Mouse (Mus musculus) midbrain, embryonic 12.5 days (tissue): ENCODE results near the gene Nyx. TPM values are rescaled to one million over a fixed set of nuclear protein-coding genes. Genes with fewer than 3 reads are reported as not detected.

ENCODE experiments used
- ATAC-seq: fragments of 200-750 bp; cut with Nextera tagmentation; 2 replicates; pipeline ENCODE4 v1.8.0; 2017; ENCODE audit warnings: low read depth, moderate TSS enrichment, moderate library complexity; ENCODE audit not compliant: low FRiP score
- H3K27ac ChIP-seq: fragments of 300-500 bp; sonication (generic); replicated peaks from 2 replicates; pipeline ENCODE4 v1.5.1; 2016; ENCODE audit warnings: mild to moderate bottlenecking
- H3K27me3 ChIP-seq: fragments of 300-500 bp; sonication (generic); 2 replicates; pipeline ENCODE4 v1.6.1; 2016; ENCODE audit warnings: mild to moderate bottlenecking
- H3K36me3 ChIP-seq: fragments of 300-500 bp; sonication (generic); 2 replicates; pipeline ENCODE4 v1.6.1; 2016
- H3K4me1 ChIP-seq: fragments of 300-500 bp; sonication (generic); 2 replicates; pipeline ENCODE4 v1.6.1; 2016
- H3K4me2 ChIP-seq: fragments of 300-500 bp; sonication (generic); replicated peaks from 2 replicates; pipeline ENCODE4 v1.6.1; 2016; ENCODE audit warnings: mild to moderate bottlenecking, moderate library complexity
- H3K4me3 ChIP-seq: fragments of 300-500 bp; sonication (generic); 2 replicates; pipeline ENCODE4 v1.5.1; 2016; ENCODE audit warnings: mild to moderate bottlenecking
- H3K9ac ChIP-seq: fragments of 300-500 bp; sonication (generic); replicated peaks from 2 replicates; pipeline ENCODE4 v1.6.1; 2016; ENCODE audit warnings: mild to moderate bottlenecking, moderate library complexity
- H3K9me3 ChIP-seq: fragments of 300-500 bp; sonication (generic); 2 replicates; pipeline ENCODE4 v1.6.1; 2016; ENCODE audit warnings: mild to moderate bottlenecking
- WGBS: fragments of 180-500 bp; shearing (Covaris S2); methylation state at CpG from one replicate; pipeline ENCODE4 v1.1.7; 2016; 5-methylcytosine and 5-hydroxymethylcytosine counted together
- polyA plus RNA-seq: library from polyadenylated mRNA; unstranded; fragments of >200 nt; fragmentation: Nextera tagmentation; extraction: Ambion mirVana; gene quantifications from 2 replicates; pipeline ENCODE4 v1.2.1, GENCODE M21; 2016

Nyx gene
- polyA plus RNA-seq, 1 experiment from 2014 or later = 0.10 TPM

- WGBS = 71% methylated on average over 3 of the region's 3 CpGs
- H3K9me3 ChIP-seq = no peaks in the 10 kb centered on the region
- H3K36me3 ChIP-seq = no peaks in the 10 kb centered on the region
- H3K4me3 ChIP-seq = no peak overlapping the region
- peaks cover 24% of the 10 kb centered on the region; the same call in 1 of the 2 replicates for H3K27me3 ChIP-seq
- no peak for ATAC-seq
- H3K4me2 ChIP-seq = no peak overlapping the region
- no peak overlapping the region for H3K27ac ChIP-seq
- H3K4me1 ChIP-seq = no peaks in the 10 kb centered on the region
- no peak overlapping the region for H3K9ac ChIP-seq
These were observed 6.0 kb downstream of the Nyx start for GRCm38 (mm10) chrX:13471925-13472324.

GRCm38 (mm10) chrX:13472751-13473225 is 6.9 kb downstream of the Nyx start:
- H3K36me3 ChIP-seq = no peaks in the 10 kb centered on the region
- H3K27ac ChIP-seq = no peak overlapping the region
- no peaks in the 10 kb centered on the region for H3K4me1 ChIP-seq
- H3K4me3 ChIP-seq = no peak overlapping the region
- no peaks in the 10 kb centered on the region for H3K9me3 ChIP-seq
- no peak overlapping the region for H3K9ac ChIP-seq
- no peak for ATAC-seq
- 82% methylated on average over 4 of the region's 4 CpGs for WGBS
- peaks cover 16% of the 10 kb centered on the region; the same call in 1 of the 2 replicates for H3K27me3 ChIP-seq
- no peak overlapping the region for H3K4me2 ChIP-seq

GRCm38 (mm10) chrX:13475382-13475781 is 9.5 kb downstream of the Nyx start:
- H3K36me3 ChIP-seq = no peaks in the 10 kb centered on the region
- no peak overlapping the region for H3K27ac ChIP-seq
- H3K27me3 ChIP-seq = peaks cover 8% of the 10 kb centered on the region; the same call in 1 of the 2 replicates
- WGBS = 57% methylated on average over 1 of the region's 1 CpGs
- no peak overlapping the region for H3K4me2 ChIP-seq
- H3K9ac ChIP-seq = no peak overlapping the region
- ATAC-seq = no peak
- H3K4me1 ChIP-seq = no peaks in the 10 kb centered on the region
- no peak overlapping the region for H3K4me3 ChIP-seq
- H3K9me3 ChIP-seq = no peaks in the 10 kb centered on the region

GRCm38 (mm10) chrX:13477596-13477995 is 11.7 kb downstream of the Nyx start:
- peaks cover 4% of the 10 kb centered on the region; the same call in 1 of the 2 replicates for H3K27me3 ChIP-seq
- no peaks in the 10 kb centered on the region for H3K9me3 ChIP-seq
- WGBS = 67% methylated on average over 2 of the region's 2 CpGs

GRCm38 (mm10) chrX:13478298-13478697 is 12.4 kb downstream of the Nyx start:
- 71% methylated on average over 5 of the region's 5 CpGs for WGBS
- no peak for ATAC-seq
- Histone ChIP-seq H3K4me1 (no peaks in the 10 kb centered on the region), H3K9me3 (no peaks in the 10 kb centered on the region), H3K36me3 (no peaks in the 10 kb centered on the region), H3K27me3 (peaks cover 4% of the 10 kb centered on the region; the same call in 1 of the 2 replicates), H3K4me3 (no peak overlapping the region), H3K27ac (no peak overlapping the region), H3K9ac (no peak overlapping the region), H3K4me2 (no peak overlapping the region)

More at GRCm38 (mm10) chrX:13477596-13477995, 11.7 kb downstream of the Nyx start:
- Histone ChIP-seq H3K9ac (no peak overlapping the region), H3K4me2 (no peak overlapping the region), H3K4me3 (no peak overlapping the region), H3K36me3 (no peaks in the 10 kb centered on the region), H3K27ac (no peak overlapping the region), H3K4me1 (no peaks in the 10 kb centered on the region)
- ATAC-seq = no peak

GRCm38 (mm10) chrX:13479570-13479969 is 13.7 kb downstream of the Nyx start:
- no peak overlapping the region for H3K9ac ChIP-seq
- no peaks in the 10 kb centered on the region for H3K9me3 ChIP-seq
- no peak overlapping the region for H3K4me3 ChIP-seq
- H3K4me2 ChIP-seq = no peak overlapping the region
- no peak for ATAC-seq
- H3K4me1 ChIP-seq = no peaks in the 10 kb centered on the region
- peaks cover 4% of the 10 kb centered on the region; the same call in 1 of the 2 replicates for H3K27me3 ChIP-seq
- no peaks in the 10 kb centered on the region for H3K36me3 ChIP-seq
- H3K27ac ChIP-seq = no peak overlapping the region

GRCm38 (mm10) chrX:13482576-13482975 is 16.7 kb downstream of the Nyx start:
- Histone ChIP-seq H3K4me2 (no peak overlapping the region), H3K9me3 (peaks cover 5% of the 10 kb centered on the region; the same call in 1 of the 2 replicates), H3K4me3 (no peak overlapping the region), H3K9ac (no peak overlapping the region), H3K4me1 (no peaks in the 10 kb centered on the region), H3K27me3 (peaks cover 24% of the 10 kb centered on the region), H3K36me3 (no peaks in the 10 kb centered on the region), H3K27ac (no peak overlapping the region)
- WGBS = 84% methylated on average over 1 of the region's 1 CpGs
- ATAC-seq = no peak

GRCm38 (mm10) chrX:13484447-13484846 is 18.5 kb downstream of the Nyx start:
- ATAC-seq = no peak
- H3K9ac ChIP-seq = no peak overlapping the region

GRCm38 (mm10) chrX:13489001-13489400 is 23.1 kb downstream of the Nyx start:
- peaks cover 20% of the 10 kb centered on the region for H3K27me3 ChIP-seq

More at GRCm38 (mm10) chrX:13484447-13484846, 18.5 kb downstream of the Nyx start:
- Histone ChIP-seq H3K4me3 (no peak overlapping the region), H3K27ac (no peak overlapping the region), H3K36me3 (no peaks in the 10 kb centered on the region), H3K27me3 (peaks cover 20% of the 10 kb centered on the region), H3K4me1 (no peaks in the 10 kb centered on the region), H3K9me3 (peaks cover 5% of the 10 kb centered on the region; the same call in 1 of the 2 replicates), H3K4me2 (no peak overlapping the region)

GRCm38 (mm10) chrX:13489761-13490160 is 23.9 kb downstream of the Nyx start:
- Histone ChIP-seq H3K9ac (no peak overlapping the region), H3K9me3 (peaks cover 5% of the 10 kb centered on the region; the same call in 1 of the 2 replicates), H3K4me3 (no peak overlapping the region), H3K36me3 (no peaks in the 10 kb centered on the region), H3K27me3 (peaks cover 20% of the 10 kb centered on the region), H3K27ac (no peak overlapping the region), H3K4me2 (no peak overlapping the region), H3K4me1 (no peaks in the 10 kb centered on the region)
- no peak for ATAC-seq
- WGBS = 88% methylated on average over 1 of the region's 1 CpGs

More at GRCm38 (mm10) chrX:13489001-13489400, 23.1 kb downstream of the Nyx start:
- H3K36me3 ChIP-seq = no peaks in the 10 kb centered on the region
- H3K4me3 ChIP-seq = no peak overlapping the region
- H3K4me1 ChIP-seq = no peaks in the 10 kb centered on the region
- H3K4me2 ChIP-seq = no peak overlapping the region
- 82% methylated on average over 3 of the region's 3 CpGs for WGBS
- ATAC-seq = no peak
- no peak overlapping the region for H3K9ac ChIP-seq
- H3K27ac ChIP-seq = no peak overlapping the region
- H3K9me3 ChIP-seq = peaks cover 5% of the 10 kb centered on the region; the same call in 1 of the 2 replicates

GRCm38 (mm10) chrX:13490941-13491340 is 25.0 kb downstream of the Nyx start:
- ATAC-seq = no peak
- 71% methylated on average over 3 of the region's 3 CpGs for WGBS
- Histone ChIP-seq H3K27me3 (peaks cover 19% of the 10 kb centered on the region), H3K4me2 (no peak overlapping the region), H3K9ac (no peak overlapping the region), H3K36me3 (no peaks in the 10 kb centered on the region), H3K4me3 (no peak overlapping the region), H3K27ac (no peak overlapping the region), H3K9me3 (peaks cover 5% of the 10 kb centered on the region; the same call in 1 of the 2 replicates), H3K4me1 (no peaks in the 10 kb centered on the region)

GRCm38 (mm10) chrX:13492922-13493321 is 27.0 kb downstream of the Nyx start:
- no peaks in the 10 kb centered on the region for H3K9me3 ChIP-seq
- no peaks in the 10 kb centered on the region for H3K36me3 ChIP-seq
- no peak overlapping the region for H3K27ac ChIP-seq
- no peak overlapping the region for H3K4me2 ChIP-seq
- ATAC-seq = no peak
- no peaks in the 10 kb centered on the region for H3K4me1 ChIP-seq
- peaks cover 7% of the 10 kb centered on the region; the same call in 1 of the 2 replicates for H3K27me3 ChIP-seq
- H3K4me3 ChIP-seq = no peak overlapping the region
- H3K9ac ChIP-seq = no peak overlapping the region
